Comparison of ENCODE assay signal across 8 mouse cellular contexts in the genomic region with DNA sequence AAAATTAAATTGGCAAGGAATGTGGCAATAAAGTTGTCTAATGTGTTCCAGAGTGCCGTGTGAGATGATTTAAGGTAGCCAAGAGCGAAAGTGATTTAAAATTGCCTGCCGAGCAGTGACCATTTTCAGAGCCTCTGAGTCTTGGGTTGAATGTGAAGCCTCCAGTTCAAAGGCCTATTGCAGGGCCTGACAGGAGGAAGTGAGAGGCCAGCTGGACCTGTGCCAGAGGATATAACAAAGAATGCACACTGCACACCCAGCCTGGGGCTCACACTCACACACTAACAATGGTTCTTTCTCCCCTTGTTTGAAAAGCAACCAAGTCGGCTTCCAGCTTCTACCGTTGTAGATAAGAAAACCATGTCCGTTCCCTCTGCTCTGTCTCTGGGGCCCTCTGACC.
DNase-seq lines count a peak whose midpoint lies in the region; ATAC-seq lines count a peak whose summit lies in the region.
"Had no signal": no experiment of that assay in that cellular context is flagged by ENCODE, and none has a peak within 500 bp of the region (broad histone marks: within the 10 kb centered on the region; RNA-seq: fewer than 3 reads in every experiment).

No protein-coding gene starts in this region.

- H3K4me3 ChIP-seq in kidney, embryonic 14.5 days (ENCODE audit: low read length): no peak overlapping the region
- no peak overlapping the region for H3K4me3 ChIP-seq in embryonic facial prominence, embryonic 12.5 days
- no peak overlapping the region for H3K4me3 ChIP-seq in intestine, embryonic 16.5 days (ENCODE audit: low read length)
- H3K4me3 ChIP-seq: neural tube, embryonic 13.5 days had no signal

- no peak overlapping the region for H3K4me2 ChIP-seq in kidney, embryonic 14.5 days (replicated peaks; ENCODE audit: low read depth, low read length)
- no peak overlapping the region for H3K4me2 ChIP-seq in embryonic facial prominence, embryonic 12.5 days (replicated peaks)
- H3K4me2 ChIP-seq in intestine, embryonic 16.5 days (ENCODE audit: low read depth, low read length): no peak overlapping the region
- H3K4me2 ChIP-seq: neural tube, embryonic 13.5 days had no signal

- no peak for DNase-seq in kidney, adult 8-10 months
- DNase-seq in brain, adult 2 months (ENCODE audit: low read depth, low spot score): peak; percentile 91
- DNase-seq in skeletal muscle tissue, adult 2 months (ENCODE audit: low read depth, low spot score): peak; percentile 3

- 34% methylated on average over 6 of the region's 6 CpGs for WGBS in kidney, embryonic 14.5 days
- 34% methylated on average over 6 of the region's 6 CpGs for WGBS in embryonic facial prominence, embryonic 12.5 days
- 36% methylated on average over 6 of the region's 6 CpGs for WGBS in intestine, embryonic 16.5 days

- H3K27me3 ChIP-seq in kidney, embryonic 14.5 days (ENCODE audit: control insufficient read depth, insufficient read depth, low read length): no peaks in the 10 kb centered on the region
- H3K27me3 ChIP-seq in embryonic facial prominence, embryonic 12.5 days: no peaks in the 10 kb centered on the region
- no peaks in the 10 kb centered on the region for H3K27me3 ChIP-seq in intestine, embryonic 16.5 days (replicated peaks; ENCODE audit: control insufficient read depth, insufficient read depth, low read length)
- H3K27me3 ChIP-seq: neural tube, embryonic 13.5 days had no signal

- peak; percentile 55; the same call in 1 of the 2 replicates for ATAC-seq in kidney, embryonic 14.5 days (ENCODE audit: low FRiP score, low TSS enrichment)
- ATAC-seq in embryonic facial prominence, embryonic 12.5 days (ENCODE audit: insufficient number of reproducible peaks, insufficient read depth, low FRiP score, low TSS enrichment): no peak
- ATAC-seq in intestine, embryonic 16.5 days: peak; percentile 77
- ATAC-seq in activated CD4-positive, CD25-positive, alpha-beta regulatory T cell, adult 4 months: no peak

- H3K36me3 ChIP-seq in kidney, embryonic 14.5 days (ENCODE audit: control insufficient read depth, insufficient read depth, low read length): no peaks in the 10 kb centered on the region
- no peaks in the 10 kb centered on the region for H3K36me3 ChIP-seq in embryonic facial prominence, embryonic 12.5 days
- H3K36me3 ChIP-seq in intestine, embryonic 16.5 days (ENCODE audit: control insufficient read depth, insufficient read depth, low read length): no peaks in the 10 kb centered on the region
- H3K36me3 ChIP-seq: neural tube, embryonic 13.5 days had no signal

- H3K27ac ChIP-seq in kidney, embryonic 14.5 days (ENCODE audit: low read depth, low read length): no peak overlapping the region
- no peak overlapping the region for H3K27ac ChIP-seq in embryonic facial prominence, embryonic 12.5 days
- no peak overlapping the region for H3K27ac ChIP-seq in intestine, embryonic 16.5 days (ENCODE audit: low read length)
- H3K27ac ChIP-seq: neural tube, embryonic 13.5 days had no signal

- H3K9me3 ChIP-seq in kidney, embryonic 14.5 days (ENCODE audit: control insufficient read depth, low read length): 0 out of 2 replicates have a peak, but pooled peaks cover 5% of the 10 kb centered on the region
- H3K9me3 ChIP-seq in embryonic facial prominence, embryonic 12.5 days: no peaks in the 10 kb centered on the region
- H3K9me3 ChIP-seq in intestine, embryonic 16.5 days (ENCODE audit: control insufficient read depth, low read length): no peaks in the 10 kb centered on the region
- H3K9me3 ChIP-seq: neural tube, embryonic 13.5 days had no signal

- H3K4me1 ChIP-seq in kidney, embryonic 14.5 days (ENCODE audit: control insufficient read depth, insufficient read depth, low read length): no peaks in the 10 kb centered on the region; the same call in 1 of the 2 replicates
- peaks cover 7% of the 10 kb centered on the region for H3K4me1 ChIP-seq in embryonic facial prominence, embryonic 12.5 days
- 0 out of 2 replicates have a peak, but pooled peaks cover 9% of the 10 kb centered on the region for H3K4me1 ChIP-seq in intestine, embryonic 16.5 days (ENCODE audit: control insufficient read depth, insufficient read depth, low read length)

- H3K9ac ChIP-seq in kidney, embryonic 14.5 days (ENCODE audit: low read depth, low read length): no peak overlapping the region
- 0 out of 2 replicates have a peak overlapping the region, but pooled peaks have one; percentile 15 for H3K9ac ChIP-seq in embryonic facial prominence, embryonic 12.5 days
- no peak overlapping the region for H3K9ac ChIP-seq in intestine, embryonic 16.5 days (ENCODE audit: low read depth, low read length)
- H3K9ac ChIP-seq: neural tube, embryonic 13.5 days had no signal

Comparison
In these comparisons a context has a peak if more than half of its experiments do, and no peak if none do; other contexts are left out.
1. ATAC-seq: peak in kidney, embryonic 14.5 days (single experiment) and intestine, embryonic 16.5 days (single experiment); none in embryonic facial prominence, embryonic 12.5 days (single experiment) and activated CD4-positive, CD25-positive, alpha-beta regulatory T cell, adult 4 months (single experiment).
2. DNase-seq: peak in brain, adult 2 months (single experiment) and skeletal muscle tissue, adult 2 months (single experiment); none in kidney, adult 8-10 months (0 of 2).